Mouse (Mus musculus) bone marrow, adult 2 months (tissue): ENCODE results near the gene Kcnh3. TPM values are rescaled to one million over a fixed set of nuclear protein-coding genes. Genes with fewer than 3 reads are reported as not detected.

Source experiments
- H3K27ac ChIP-seq: fragments of 200-500 bp; 2 replicates; pipeline ENCODE4 v1.5.1; 2012; ENCODE audit warnings: low read depth, mild to moderate bottlenecking, control low read depth, inconsistent platforms, low read length; ENCODE audit not compliant: control insufficient read depth, poor library complexity, insufficient read depth
- H3K4me1 ChIP-seq: fragments of 200-500 bp; 2 replicates; pipeline ENCODE4 v1.6.1; 2011; ENCODE audit warnings: low read length; ENCODE audit not compliant: control insufficient read depth, insufficient read depth
- H3K4me3 ChIP-seq: fragments of 200-500 bp; replicated peaks from 2 replicates; pipeline ENCODE3; 2011; ENCODE audit warnings: mild to moderate bottlenecking, low read depth, low read length, control low read depth; ENCODE audit not compliant: control insufficient read depth
- CTCF ChIP-seq: fragments of 200-500 bp; IDR thresholded peaks from 2 replicates; pipeline ENCODE4 v1.5.1; 2011; ENCODE audit warnings: low read length, control low read depth; ENCODE audit not compliant: control insufficient read depth, insufficient read depth
- POLR2A ChIP-seq: fragments of 200-500 bp; IDR thresholded peaks from 2 replicates; pipeline ENCODE4 v1.6.1; 2011; ENCODE audit warnings: low read depth, mild to moderate bottlenecking, control low read depth, low read length, borderline replicate concordance; ENCODE audit not compliant: control insufficient read depth
- WGBS: fragments of 180-500 bp; shearing (Covaris S2); methylation state at CpG from one replicate; pipeline ENCODE4 v1.1.7; 2018; 5-methylcytosine and 5-hydroxymethylcytosine counted together
- polyA plus RNA-seq: library from polyadenylated mRNA; stranded (reverse); fragments of >200 nt; gene quantifications from 2 replicates; pipeline ENCODE4 v1.2.4, GENCODE M21; 2011; ENCODE audit warnings: low replicate concordance; ENCODE audit not compliant: missing spikeins, insufficient read depth, insufficient read length

Gene Kcnh3
- polyA plus RNA-seq, result 0.47 TPM in 1 of 2 replicates, not detected in the other

DNA sequence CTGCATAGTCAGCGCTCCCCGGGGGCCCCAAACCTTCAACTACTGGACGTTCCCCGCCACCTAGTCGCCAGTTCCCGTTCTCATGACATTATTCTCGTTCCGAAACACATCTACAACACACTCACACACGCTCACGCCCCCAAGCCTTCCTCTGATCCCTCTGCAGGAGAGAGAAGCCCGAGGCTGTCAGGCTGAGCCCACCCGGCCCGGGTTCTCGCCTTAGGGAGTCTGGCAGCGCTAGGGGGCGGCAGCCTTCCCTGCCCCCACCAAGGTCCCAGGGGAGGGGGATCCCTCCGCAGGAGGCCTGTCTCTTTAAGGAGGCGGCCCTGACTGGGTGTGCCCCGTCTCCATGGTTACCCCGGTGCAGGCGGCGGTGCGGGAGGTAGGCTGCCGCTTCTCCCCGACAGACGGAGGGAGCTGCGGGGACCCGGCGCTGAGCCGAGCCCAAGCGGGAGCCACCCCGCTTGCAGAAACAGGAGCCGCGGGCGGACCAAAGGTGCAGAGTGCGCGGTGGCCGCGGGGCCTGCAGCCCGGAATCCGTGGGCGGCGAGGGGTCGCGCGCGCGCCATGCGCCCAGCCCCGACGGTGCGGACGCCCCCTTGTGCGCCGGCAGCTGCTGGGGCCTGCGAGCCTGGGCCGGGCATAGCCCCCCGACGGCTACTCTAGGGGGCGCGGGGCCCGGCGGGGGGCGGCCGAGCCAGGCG lies at the start of gene Kcnh3:
TSS of gene Kcnh3 (plus strand) at position 654 of the 704 bp plus-strand sequence.
- TF ChIP-seq CTCF (no peak), POLR2A (no peak)
- WGBS, result 4% methylated on average over 66 of the region's 66 CpGs
- H3K27ac ChIP-seq, result no peak within 1 kb of the TSS
- H3K4me3 ChIP-seq, result no peak within 1 kb of the TSS
- H3K4me1 ChIP-seq, result no peaks in the 10 kb centered on the region

GRCm38 (mm10) chr15:99179639-99180038 lies 45.0 kb upstream of the Kcnh3 start:
- H3K27ac ChIP-seq, result no peak overlapping the region
- no peak overlapping the region for H3K4me3 ChIP-seq
- 71% methylated on average over 2 of the region's 2 CpGs for WGBS
- TF ChIP-seq POLR2A, result no peak
- no peak for TF ChIP-seq CTCF
- no peaks in the 10 kb centered on the region for H3K4me1 ChIP-seq

DNA sequence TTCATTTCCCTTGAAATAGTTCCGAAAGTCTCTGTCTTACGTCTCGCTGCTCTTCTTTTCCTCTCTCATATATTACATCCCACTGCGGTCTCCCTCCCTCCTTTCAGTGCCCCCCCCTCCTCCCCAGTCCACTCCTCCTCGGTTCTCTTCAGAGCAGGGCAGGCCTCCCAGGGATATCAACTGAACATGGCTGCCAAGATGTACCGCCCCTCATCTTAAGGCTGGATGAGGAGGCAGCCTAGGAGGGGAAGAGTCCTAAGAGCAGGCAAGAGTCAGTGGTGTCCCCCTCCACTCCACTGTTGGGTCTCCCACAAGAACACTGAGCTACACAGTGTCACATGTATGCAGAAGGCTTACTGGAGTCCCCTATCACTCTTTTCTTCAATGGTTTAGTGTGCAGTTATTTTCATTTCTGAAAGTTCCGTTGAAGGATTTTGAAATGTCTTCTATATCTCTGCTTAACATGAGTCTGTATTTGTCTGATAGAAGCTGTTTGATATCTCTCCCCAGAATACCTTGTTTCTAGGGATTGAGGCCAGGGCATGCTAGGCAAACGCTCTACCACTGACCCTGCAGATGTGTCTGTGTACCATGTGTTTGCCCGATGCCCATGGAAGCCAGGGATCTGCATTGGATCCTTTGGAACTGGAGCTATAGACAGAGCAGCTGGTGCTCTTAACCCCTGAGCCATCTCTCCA lies 40.3 kb upstream of the Kcnh3 start:
- no peak overlapping the region for H3K27ac ChIP-seq
- H3K4me3 ChIP-seq, result no peak overlapping the region
- WGBS, result 78% methylated on average over 9 of the region's 9 CpGs
- H3K4me1 ChIP-seq, result no peaks in the 10 kb centered on the region
- TF ChIP-seq POLR2A (no peak), CTCF (no peak)

DNA sequence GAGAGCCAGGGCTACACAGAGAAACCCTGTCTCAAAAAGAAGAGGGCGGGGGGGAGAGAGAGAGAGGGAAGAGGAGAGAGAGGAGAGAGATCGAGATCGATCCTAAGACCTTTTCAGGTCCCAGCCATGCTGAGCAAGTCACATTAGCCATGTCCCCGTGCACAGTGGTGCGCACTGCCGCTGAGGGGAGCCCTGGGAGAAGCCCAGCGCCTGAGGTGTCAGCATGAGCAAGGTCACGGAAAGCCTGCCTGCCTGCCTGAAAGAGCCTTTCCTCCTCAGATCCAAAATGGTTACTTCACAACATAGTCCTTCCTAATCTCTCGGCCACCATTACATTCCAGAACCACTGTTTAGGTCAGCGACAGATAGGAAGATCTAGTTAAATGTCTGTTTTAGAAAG lies 30.3 kb upstream of the Kcnh3 start:
- WGBS, result 81% methylated on average over 10 of the region's 10 CpGs
- Histone ChIP-seq H3K27ac (no peak overlapping the region), H3K4me3 (no peak overlapping the region), H3K4me1 (no peaks in the 10 kb centered on the region)
- TF ChIP-seq CTCF (no peak), POLR2A (no peak)

DNA sequence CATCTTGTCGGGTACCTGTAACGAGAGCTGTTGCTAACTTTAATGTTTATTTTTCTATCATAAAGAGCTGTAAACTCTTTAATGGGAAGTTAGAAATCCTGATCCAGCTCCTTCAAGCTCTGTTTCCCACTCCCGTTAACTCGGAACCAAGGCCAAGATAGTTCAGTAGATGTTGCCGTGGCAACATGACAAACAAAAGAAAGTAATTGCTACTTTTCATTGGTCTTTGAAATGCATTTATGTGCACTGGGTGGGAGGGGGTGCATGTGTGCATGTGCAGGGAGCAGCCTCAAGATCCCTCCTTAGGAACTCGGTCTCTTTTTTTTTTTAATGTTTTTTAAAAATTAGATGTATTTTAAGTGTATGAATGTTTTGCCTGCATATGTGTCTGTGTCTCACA lies 29.6 kb upstream of the Kcnh3 start:
- Histone ChIP-seq H3K4me3 (no peak overlapping the region), H3K4me1 (no peaks in the 10 kb centered on the region), H3K27ac (no peak overlapping the region)
- TF ChIP-seq CTCF (no peak), POLR2A (no peak)
- 81% methylated on average over 6 of the region's 6 CpGs for WGBS

DNA sequence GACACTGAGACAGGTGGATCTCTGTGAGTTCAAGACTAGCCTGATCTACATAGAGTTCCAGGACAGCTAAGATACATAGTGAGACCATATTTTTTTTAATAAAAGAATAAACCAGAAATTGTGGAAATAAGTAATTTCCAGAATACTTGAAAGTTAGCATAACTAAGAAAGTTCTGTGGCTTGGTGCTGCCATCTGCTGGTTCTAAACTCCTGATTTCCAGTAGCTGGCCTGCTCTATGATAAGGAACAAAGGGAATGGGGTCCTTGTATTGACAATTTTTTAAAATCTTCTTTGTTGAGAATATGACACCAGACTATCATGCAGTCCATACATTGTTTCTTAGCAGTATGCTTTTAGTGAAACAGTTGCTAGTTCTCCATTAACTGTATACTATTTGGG lies 25.9 kb upstream of the Kcnh3 start:
- H3K4me3 ChIP-seq, result no peak overlapping the region
- TF ChIP-seq CTCF (no peak), POLR2A (no peak)
- no peaks in the 10 kb centered on the region for H3K4me1 ChIP-seq
- H3K27ac ChIP-seq, result no peak overlapping the region

- H3K4me1 ChIP-seq, result no peaks in the 10 kb centered on the region
- no peak overlapping the region for H3K27ac ChIP-seq
- no peak for TF ChIP-seq POLR2A
- TF ChIP-seq CTCF, result no peak
- 80% methylated on average over 8 of the region's 8 CpGs for WGBS
- no peak overlapping the region for H3K4me3 ChIP-seq
Measured at GRCm38 (mm10) chr15:99205959-99206358, 18.7 kb upstream of the Kcnh3 start.

DNA sequence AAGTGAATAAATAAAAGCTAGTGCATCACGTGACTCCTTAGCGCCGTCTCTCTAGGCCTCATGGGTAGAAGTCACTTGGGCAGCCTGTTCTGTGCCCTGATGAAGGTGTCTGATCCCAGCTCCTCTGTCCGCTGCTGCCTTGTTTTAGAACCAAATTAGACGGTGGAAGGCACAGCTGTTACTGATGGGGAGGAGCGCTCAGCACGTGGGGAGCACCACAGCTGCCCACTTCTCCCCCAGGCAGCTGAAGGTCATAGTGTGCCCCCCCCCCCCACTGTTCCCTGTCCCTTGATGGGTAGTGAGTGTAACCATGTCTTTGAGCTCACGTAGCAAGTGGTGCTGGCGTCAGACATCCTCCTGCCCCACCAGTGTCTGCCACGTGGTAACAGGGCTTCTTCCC lies 11.5 kb upstream of the Kcnh3 start:
- WGBS, result 84% methylated on average over 10 of the region's 10 CpGs
- no peak overlapping the region for H3K4me3 ChIP-seq
- TF ChIP-seq CTCF, result no peak
- TF ChIP-seq POLR2A, result no peak
- H3K27ac ChIP-seq, result no peak overlapping the region
- no peaks in the 10 kb centered on the region for H3K4me1 ChIP-seq
